Mouse (Mus musculus) stomach, embryonic 14.5 days (tissue): ENCODE data around the gene Klf16. TPM values are rescaled to one million over a fixed set of nuclear protein-coding genes. Genes with fewer than 3 reads are reported as not detected.

ENCODE experiments used
- ATAC-seq: fragments of 200-750 bp; cut with Nextera tagmentation; 2 replicates; pipeline ENCODE4 v1.8.0; 2017; ENCODE audit warnings: low read depth, moderate TSS enrichment; ENCODE audit not compliant: insufficient number of reproducible peaks, insufficient read depth, low FRiP score
- H3K27ac ChIP-seq: fragments of 300-500 bp; sonication (generic); 2 replicates; pipeline ENCODE4 v1.5.1; 2014; ENCODE audit warnings: mild to moderate bottlenecking, low read length, moderate library complexity, mixed read lengths
- H3K27me3 ChIP-seq: fragments of 300-500 bp; sonication (generic); 2 replicates; pipeline ENCODE4 v1.6.1; 2014; ENCODE audit warnings: low read length, control low read depth, mixed read lengths; ENCODE audit not compliant: control insufficient read depth, insufficient read depth
- H3K36me3 ChIP-seq: fragments of 300-500 bp; sonication (generic); 2 replicates; pipeline ENCODE4 v1.6.1; 2014; ENCODE audit warnings: mild to moderate bottlenecking, control low read depth, low read length, moderate library complexity, mixed read lengths; ENCODE audit not compliant: control insufficient read depth, insufficient read depth
- H3K4me1 ChIP-seq: fragments of 300-500 bp; sonication (generic); 2 replicates; pipeline ENCODE4 v1.6.1; 2014; ENCODE audit warnings: low read length, control low read depth, mixed read lengths; ENCODE audit not compliant: control insufficient read depth, insufficient read depth
- H3K4me2 ChIP-seq: fragments of 300-500 bp; sonication (generic); replicated peaks from 2 replicates; pipeline ENCODE4 v1.6.1; 2014; ENCODE audit warnings: low read depth, low read length, control low read depth
- H3K4me3 ChIP-seq: fragments of 300-500 bp; sonication (generic); 2 replicates; pipeline ENCODE4 v1.5.1; 2014; ENCODE audit warnings: low read depth, low read length, control low read depth
- H3K9ac ChIP-seq: fragments of 300-500 bp; sonication (generic); replicated peaks from 2 replicates; pipeline ENCODE4 v1.6.1; 2014; ENCODE audit warnings: low read depth, mild to moderate bottlenecking, control low read depth, low read length, moderate library complexity, mixed read lengths
- H3K9me3 ChIP-seq: fragments of 300-500 bp; sonication (generic); 2 replicates; pipeline ENCODE4 v1.6.1; 2016; ENCODE audit warnings: low read depth, low read length, control low read depth; ENCODE audit not compliant: control insufficient read depth
- WGBS: fragments of 180-500 bp; shearing (Covaris S2); extraction: QIAGEN DNeasy Blood & Tissue Kit; methylation state at CpG from one replicate; pipeline ENCODE4 v1.1.7; 2014; 5-methylcytosine and 5-hydroxymethylcytosine counted together
- polyA plus RNA-seq: library from polyadenylated mRNA; unstranded; fragments of >200 nt; fragmentation: Nextera tagmentation; extraction: Ambion mirVana; gene quantifications from 2 replicates; pipeline ENCODE4 v1.2.1, GENCODE M21; 2014

Klf16 gene
- polyA plus RNA-seq, 1 experiment from 2014 or later: 8.1 TPM

- Histone ChIP-seq H3K9ac (no peak overlapping the region), H3K9me3 (no peaks in the 10 kb centered on the region), H3K4me3 (no peak overlapping the region), H3K4me1 (peaks cover 10% of the 10 kb centered on the region), H3K36me3 (peaks cover 19% of the 10 kb centered on the region), H3K27ac (no peak overlapping the region), H3K4me2 (no peak overlapping the region), H3K27me3 (no peaks in the 10 kb centered on the region)
- no peak for ATAC-seq
- WGBS: 80% methylated on average over 12 of the region's 12 CpGs
Observed at GRCm38 (mm10) chr10:80584642-80585552, 7.8 kb upstream of the Klf16 start.

GRCm38 (mm10) chr10:80584045-80584488 lies 6.9 kb upstream of the Klf16 start:
- Histone ChIP-seq H3K27me3 (no peaks in the 10 kb centered on the region), H3K36me3 (peaks cover 19% of the 10 kb centered on the region), H3K4me3 (no peak overlapping the region), H3K27ac (no peak overlapping the region), H3K4me2 (no peak overlapping the region), H3K9me3 (no peaks in the 10 kb centered on the region), H3K9ac (no peak overlapping the region), H3K4me1 (peaks cover 6% of the 10 kb centered on the region)
- WGBS: 61% methylated on average over 12 of the region's 12 CpGs
- ATAC-seq: peak; percentile 21; the same call in 1 of the 2 replicates

GRCm38 (mm10) chr10:80583047-80583446 lies 5.9 kb upstream of the Klf16 start:
- Histone ChIP-seq H3K36me3 (peaks cover 19% of the 10 kb centered on the region), H3K4me3 (no peak overlapping the region), H3K27ac (no peak overlapping the region), H3K9ac (no peak overlapping the region), H3K9me3 (no peaks in the 10 kb centered on the region), H3K27me3 (no peaks in the 10 kb centered on the region), H3K4me2 (no peak overlapping the region), H3K4me1 (peaks cover 4% of the 10 kb centered on the region; the same call in 1 of the 2 replicates)
- ATAC-seq: no peak
- WGBS: 84% methylated on average over 5 of the region's 5 CpGs

- no peak for ATAC-seq
Observed at GRCm38 (mm10) chr10:80578911-80579310, 1.8 kb upstream of the Klf16 start.

GRCm38 (mm10) chr10:80578131-80578750 lies 1.1 kb upstream of the Klf16 start:
- H3K4me3 ChIP-seq: peak overlapping the region; percentile 82
- H3K9me3 ChIP-seq: no peaks in the 10 kb centered on the region
- peak; percentile 40; the same call in 1 of the 2 replicates for ATAC-seq
- H3K27ac ChIP-seq: peak overlapping the region; percentile 90
- WGBS: under 1% methylated on average over 29 of the region's 29 CpGs
- H3K4me1 ChIP-seq: peaks cover 28% of the 10 kb centered on the region; the same call in 1 of the 2 replicates
- no peaks in the 10 kb centered on the region for H3K27me3 ChIP-seq
- peak overlapping the region; percentile 65 for H3K4me2 ChIP-seq
- H3K9ac ChIP-seq: peak overlapping the region; percentile 19
- H3K36me3 ChIP-seq: peaks cover 1% of the 10 kb centered on the region; the same call in 1 of the 2 replicates

More at GRCm38 (mm10) chr10:80578911-80579310, 1.8 kb upstream of the Klf16 start:
- no peaks in the 10 kb centered on the region for H3K9me3 ChIP-seq
- H3K4me2 ChIP-seq: peak overlapping the region; percentile 65
- H3K4me1 ChIP-seq: peaks cover 22% of the 10 kb centered on the region; the same call in 1 of the 2 replicates
- no peak overlapping the region for H3K9ac ChIP-seq
- H3K27ac ChIP-seq: peak overlapping the region; percentile 90; the same call in 1 of the 2 replicates
- peaks cover 6% of the 10 kb centered on the region for H3K36me3 ChIP-seq
- WGBS: 9% methylated on average over 8 of the region's 8 CpGs
- H3K4me3 ChIP-seq: peak overlapping the region; percentile 82; the same call in 1 of the 2 replicates
- H3K27me3 ChIP-seq: no peaks in the 10 kb centered on the region

GRCm38 (mm10) chr10:80576351-80577194 lies 548 bp downstream of the Klf16 start:
- Histone ChIP-seq H3K4me1 (peaks cover 40% of the 10 kb centered on the region), H3K9me3 (no peaks in the 10 kb centered on the region), H3K4me3 (peak overlapping the region; percentile 82), H3K4me2 (peak overlapping the region; percentile 65), H3K36me3 (no peaks in the 10 kb centered on the region), H3K27ac (peak overlapping the region; percentile 88), H3K9ac (peak overlapping the region; percentile 74), H3K27me3 (no peaks in the 10 kb centered on the region)
- ATAC-seq: no peak
- under 1% methylated on average over 79 of the region's 96 CpGs for WGBS

GRCm38 (mm10) chr10:80575925-80576324 lies 1.2 kb downstream of the Klf16 start:
- Histone ChIP-seq H3K36me3 (no peaks in the 10 kb centered on the region), H3K4me1 (peaks cover 46% of the 10 kb centered on the region), H3K27ac (no peak overlapping the region), H3K27me3 (no peaks in the 10 kb centered on the region), H3K4me3 (peak overlapping the region; percentile 82), H3K4me2 (peak overlapping the region; percentile 65), H3K9ac (peak overlapping the region; percentile 74), H3K9me3 (no peaks in the 10 kb centered on the region)
- 12% methylated on average over 17 of the region's 17 CpGs for WGBS
- ATAC-seq: no peak

- peaks cover 54% of the 10 kb centered on the region for H3K4me1 ChIP-seq
- no peak overlapping the region for H3K27ac ChIP-seq
- no peak overlapping the region for H3K9ac ChIP-seq
- H3K9me3 ChIP-seq: no peaks in the 10 kb centered on the region
- 68% methylated on average over 3 of the region's 3 CpGs for WGBS
- no peak overlapping the region for H3K4me3 ChIP-seq
- H3K4me2 ChIP-seq: peak overlapping the region; percentile 65; the same call in 1 of the 2 replicates
- no peak for ATAC-seq
- H3K27me3 ChIP-seq: no peaks in the 10 kb centered on the region
- no peaks in the 10 kb centered on the region for H3K36me3 ChIP-seq
Observed at GRCm38 (mm10) chr10:80574896-80575295, 2.2 kb downstream of the Klf16 start.
